Comparison of ENCODE assay signal across 15 mouse cellular contexts in the genomic region with DNA sequence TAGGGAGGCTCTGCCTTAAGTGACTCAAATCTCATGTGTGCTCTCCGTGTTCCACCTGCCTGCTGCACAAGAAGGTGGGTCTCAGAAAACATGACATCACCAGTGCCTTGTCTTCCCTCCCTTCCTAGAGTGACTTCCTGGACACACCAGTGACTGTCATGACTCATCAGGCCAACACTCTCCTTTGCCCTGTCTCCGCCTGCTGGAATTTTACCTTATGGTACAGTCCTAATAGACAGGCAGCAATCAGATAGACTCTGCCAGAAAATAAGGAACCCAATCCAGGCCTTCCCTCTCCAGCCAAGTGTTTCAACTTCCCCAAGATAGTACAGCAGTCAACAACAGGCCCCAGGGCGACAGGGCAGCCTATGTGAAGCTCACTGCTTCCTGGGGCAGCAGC.
A peak's percentile ranks its signal among the peaks of the same experiment; 100 is the strongest.
DNase-seq lines count a peak whose midpoint lies in the region; ATAC-seq and TF ChIP-seq lines count a peak whose summit lies in the region.
"Had no signal": no experiment of that assay in that cellular context is flagged by ENCODE, and none has a peak within 500 bp of the region (broad histone marks: within the 10 kb centered on the region; RNA-seq: fewer than 3 reads in every experiment).

No protein-coding gene starts in this region.

- peaks cover 57% of the 10 kb centered on the region for H3K4me1 ChIP-seq in heart, adult 2 months (ENCODE audit: control insufficient read depth, insufficient read depth, low read length)
- H3K4me1 ChIP-seq in intestine, postnatal 0 days (replicated peaks; ENCODE audit: control insufficient read depth, insufficient read depth, low read length), result 0 out of 2 replicates have a peak, but pooled peaks cover 3% of the 10 kb centered on the region
- peaks cover 15% of the 10 kb centered on the region; the same call in 1 of the 2 replicates for H3K4me1 ChIP-seq in stomach, embryonic 15.5 days

- peak; percentile 22 for TF ChIP-seq CTCF in heart, adult 2 months (IDR thresholded peaks at IDR 0.05)
- TF ChIP-seq CTCF in left cerebral cortex, adult 2 months (IDR thresholded peaks at IDR 0.05), result no peak
- peak; percentile 42 for TF ChIP-seq CTCF in intestine, postnatal 0 days (IDR thresholded peaks at IDR 0.05; ENCODE audit: low read depth)

- no peaks in the 10 kb centered on the region for H3K27me3 ChIP-seq in heart, adult 2 months (ENCODE audit: control insufficient read depth, insufficient read depth, low read length)
- H3K27me3 ChIP-seq in intestine, postnatal 0 days (replicated peaks; ENCODE audit: control insufficient read depth, insufficient read depth, low read length), result no peaks in the 10 kb centered on the region
- no peaks in the 10 kb centered on the region for H3K27me3 ChIP-seq in stomach, embryonic 15.5 days (replicated peaks)
- H3K27me3 ChIP-seq: embryonic facial prominence, embryonic 12.5 days; limb, embryonic 13.5 days had no signal

- no peak overlapping the region for H3K4me2 ChIP-seq in intestine, postnatal 0 days (replicated peaks; ENCODE audit: low read depth)
- no peak overlapping the region for H3K4me2 ChIP-seq in stomach, embryonic 15.5 days
- H3K4me2 ChIP-seq: embryonic facial prominence, embryonic 12.5 days; limb, embryonic 13.5 days had no signal

- TF ChIP-seq EP300 in heart, adult 2 months (IDR thresholded peaks at IDR 0.05; ENCODE audit: insufficient read depth, low read depth, low read length), result no peak

- no peak for TF ChIP-seq POLR2A in heart, adult 2 months (IDR thresholded peaks at IDR 0.05; ENCODE audit: insufficient read depth, low read depth, low read length)

- ATAC-seq in intestine, postnatal 0 days, result peak; percentile 67
- no peak for ATAC-seq in stomach, embryonic 15.5 days (ENCODE audit: insufficient read depth, low FRiP score, low read depth)
- ATAC-seq: forebrain, embryonic 14.5 days; hindbrain, postnatal 0 days had no signal

- H3K36me3 ChIP-seq in heart, adult 2 months (ENCODE audit: control insufficient read depth, insufficient read depth, low read length), result peaks cover 40% of the 10 kb centered on the region
- no peaks in the 10 kb centered on the region for H3K36me3 ChIP-seq in intestine, postnatal 0 days (ENCODE audit: control insufficient read depth, insufficient read depth)
- no peaks in the 10 kb centered on the region for H3K36me3 ChIP-seq in stomach, embryonic 15.5 days
- H3K36me3 ChIP-seq: embryonic facial prominence, embryonic 12.5 days; limb, embryonic 13.5 days had no signal

- no peak overlapping the region for H3K4me3 ChIP-seq in heart, adult 2 months
- no peak overlapping the region for H3K4me3 ChIP-seq in left cerebral cortex, adult 2 months
- H3K4me3 ChIP-seq in intestine, postnatal 0 days (ENCODE audit: low read depth, low read length), result no peak overlapping the region
- no peak overlapping the region for H3K4me3 ChIP-seq in stomach, embryonic 15.5 days (replicated peaks)
- H3K4me3 ChIP-seq: embryonic facial prominence, embryonic 12.5 days; limb, embryonic 13.5 days; megakaryocyte, embryonic 14.5 days had no signal

- H3K9me3 ChIP-seq in intestine, postnatal 0 days (ENCODE audit: control insufficient read depth), result no peaks in the 10 kb centered on the region
- H3K9me3 ChIP-seq in stomach, embryonic 15.5 days, result no peaks in the 10 kb centered on the region
- H3K9me3 ChIP-seq: embryonic facial prominence, embryonic 12.5 days; limb, embryonic 13.5 days; megakaryocyte, embryonic 14.5 days had no signal

- intact Hi-C loops in heart, adult 2 months (cut with DNase I), result no loop called here
- intact Hi-C loops in left cerebral cortex, adult 2 months (cut with DNase I), result no loop called here
- intact Hi-C loops in left cerebral cortex, postnatal 36 days (cut with DNase I), result no loop called here
- intact Hi-C loops in gastrocnemius, postnatal 36 days (cut with DNase I), result no loop called here

- peak overlapping the region; percentile 64 for H3K27ac ChIP-seq in heart, adult 2 months
- H3K27ac ChIP-seq in left cerebral cortex, adult 2 months, result peak overlapping the region; percentile 32; the same call in 1 of the 2 replicates
- peak overlapping the region; percentile 75 for H3K27ac ChIP-seq in intestine, postnatal 0 days (ENCODE audit: low read depth, low read length)
- peak overlapping the region; percentile 73 for H3K27ac ChIP-seq in stomach, embryonic 15.5 days
- H3K27ac ChIP-seq: embryonic facial prominence, embryonic 12.5 days; hindbrain, postnatal 0 days; limb, embryonic 13.5 days had no signal

- 25% methylated on average over 3 of the region's 3 CpGs for WGBS in heart, adult 2 months
- WGBS in intestine, postnatal 0 days, result 27% methylated on average over 3 of the region's 3 CpGs
- 74% methylated on average over 3 of the region's 3 CpGs for WGBS in stomach, embryonic 15.5 days

- DNase-seq in heart, adult 2 months, result peak in 1 of 2 experiments; percentile 40
- DNase-seq in heart, adult 18-20 months, result no peak
- no peak for DNase-seq in left cerebral cortex, adult 2 months (ENCODE audit: extremely low spot score in 1 of 2, low spot score in 2 of 2)
- DNase-seq in left cerebral cortex, postnatal 36 days (ENCODE audit: low spot score in 2 of 2), result no peak
- no peak for DNase-seq in gastrocnemius, postnatal 36 days
- DNase-seq in urinary bladder, postnatal 4 days (ENCODE audit: low spot score in 2 of 2), result no peak
- DNase-seq: adrenal gland, postnatal 10 days; right cerebral cortex, postnatal 25 days had no signal

- peaks cover 3% of the 10 kb centered on the region; the same call in 1 of the 2 replicates for H3K79me2 ChIP-seq in heart, adult 2 months (replicated peaks; ENCODE audit: control insufficient read depth, insufficient read depth, low read length)

- H3K9ac ChIP-seq in heart, adult 2 months (ENCODE audit: low read depth, low read length), result no peak overlapping the region
- H3K9ac ChIP-seq in intestine, postnatal 0 days (ENCODE audit: low read depth, low read length), result no peak overlapping the region
- no peak overlapping the region for H3K9ac ChIP-seq in stomach, embryonic 15.5 days
- H3K9ac ChIP-seq: embryonic facial prominence, embryonic 12.5 days; limb, embryonic 13.5 days had no signal
